Mouse (Mus musculus): Measurements from ENCODE around the gene Olfr1420. TPM values are rescaled to one million over a fixed set of nuclear protein-coding genes. Genes with fewer than 3 reads are reported as not detected.
A peak's percentile ranks its signal among the peaks of the same experiment; 100 is the strongest.
"Not testable (repeated sequence)": the region's sequence is repeated elsewhere in the genome, so short reads cannot be mapped to it uniquely, and the experiment has no call there.

The Olfr1420 gene
- not detected in 2 replicates for polyA plus RNA-seq (2015; fragmentation: Nextera tagmentation; extraction: Ambion mirVana)

- H3K36me3 ChIP-seq: no peaks in the 10 kb centered on the region
- no peak for ATAC-seq (ENCODE audit: low read depth)
Observed at GRCm38 (mm10) chr19:11886265-11886664, at the start of gene Olfr1420. Olfr1420 (plus strand) TSS chr19:11886565.

GRCm38 (mm10) chr19:11839119-11839518 is 47.2 kb upstream of the Olfr1420 start, which contains the start of gene Olfr1417:
Olfr1417 (minus strand) TSS chr19:11839219.
- 90% methylated on average over 4 of the region's 4 CpGs for WGBS
- Histone ChIP-seq H3K36me3 (no peaks in the 10 kb centered on the region), H3K4me3 (no peak within 1 kb of the TSS), H3K4me1 (replicated peaks) (no peaks in the 10 kb centered on the region), H3K27ac (replicated peaks) (no peak within 1 kb of the TSS), H3K27me3 (no peaks in the 10 kb centered on the region), H3K9ac (no peak within 1 kb of the TSS), H3K9me3 (no peaks in the 10 kb centered on the region), H3K4me2 (no peak within 1 kb of the TSS)
- no peak for ATAC-seq (ENCODE audit: low read depth)

More at GRCm38 (mm10) chr19:11886265-11886664, at the start of gene Olfr1420:
- 59% methylated on average over 1 of the region's 1 CpGs for WGBS
- H3K4me2 ChIP-seq: no peak within 1 kb of the TSS
- H3K9ac ChIP-seq: no peak within 1 kb of the TSS
- no peaks in the 10 kb centered on the region for H3K4me1 ChIP-seq (replicated peaks)
- H3K4me3 ChIP-seq: no peak within 1 kb of the TSS
- H3K27ac ChIP-seq (replicated peaks): no peak within 1 kb of the TSS
- no peaks in the 10 kb centered on the region for H3K9me3 ChIP-seq
- no peaks in the 10 kb centered on the region for H3K27me3 ChIP-seq

GRCm38 (mm10) chr19:11846333-11846732 is 40.0 kb upstream of the Olfr1420 start:
- no peaks in the 10 kb centered on the region for H3K27me3 ChIP-seq
- no peak for ATAC-seq (ENCODE audit: low read depth)
- no peak overlapping the region for H3K9ac ChIP-seq
- no peaks in the 10 kb centered on the region for H3K4me1 ChIP-seq (replicated peaks)
- 91% methylated on average over 4 of the region's 4 CpGs for WGBS
- no peak overlapping the region for H3K27ac ChIP-seq (replicated peaks)
- no peak overlapping the region for H3K4me2 ChIP-seq
- no peaks in the 10 kb centered on the region for H3K36me3 ChIP-seq
- H3K4me3 ChIP-seq: no peak overlapping the region
- no peaks in the 10 kb centered on the region for H3K9me3 ChIP-seq

- Histone ChIP-seq H3K27me3 (no peaks in the 10 kb centered on the region), H3K4me1 (replicated peaks) (no peaks in the 10 kb centered on the region), H3K9ac (no peak overlapping the region), H3K36me3 (no peaks in the 10 kb centered on the region), H3K4me2 (no peak overlapping the region), H3K4me3 (no peak overlapping the region), H3K9me3 (no peaks in the 10 kb centered on the region), H3K27ac (replicated peaks) (no peak overlapping the region)
- ATAC-seq (ENCODE audit: low read depth): no peak
- WGBS: 74% methylated on average over 4 of the region's 4 CpGs
Observed at GRCm38 (mm10) chr19:11852652-11853051, 33.7 kb upstream of the Olfr1420 start.

GRCm38 (mm10) chr19:11854821-11855220 is 31.5 kb upstream of the Olfr1420 start:
- Histone ChIP-seq H3K4me3 (no peak overlapping the region), H3K9ac (no peak overlapping the region), H3K36me3 (no peaks in the 10 kb centered on the region), H3K9me3 (no peaks in the 10 kb centered on the region), H3K4me1 (replicated peaks) (no peaks in the 10 kb centered on the region), H3K27me3 (no peaks in the 10 kb centered on the region), H3K4me2 (no peak overlapping the region), H3K27ac (replicated peaks) (no peak overlapping the region)
- WGBS: 88% methylated on average over 2 of the region's 2 CpGs
- no peak for ATAC-seq (ENCODE audit: low read depth)

GRCm38 (mm10) chr19:11856506-11856905 is 29.9 kb upstream of the Olfr1420 start:
- no peak overlapping the region for H3K4me3 ChIP-seq
- no peak for ATAC-seq (ENCODE audit: low read depth)
- no peaks in the 10 kb centered on the region for H3K27me3 ChIP-seq
- no peak overlapping the region for H3K27ac ChIP-seq (replicated peaks)
- WGBS: 84% methylated on average over 6 of the region's 6 CpGs
- H3K4me1 ChIP-seq (replicated peaks): no peaks in the 10 kb centered on the region
- no peaks in the 10 kb centered on the region for H3K9me3 ChIP-seq
- H3K9ac ChIP-seq: no peak overlapping the region
- H3K36me3 ChIP-seq: no peaks in the 10 kb centered on the region
- no peak overlapping the region for H3K4me2 ChIP-seq

GRCm38 (mm10) chr19:11860966-11861365 is 25.4 kb upstream of the Olfr1420 start, which contains the start of gene Olfr1418:
Olfr1418 (minus strand) TSS chr19:11861066.
- Histone ChIP-seq H3K9me3 (no peaks in the 10 kb centered on the region), H3K27me3 (no peaks in the 10 kb centered on the region), H3K4me2 (no peak within 1 kb of the TSS), H3K4me3 (no peak within 1 kb of the TSS), H3K9ac (no peak within 1 kb of the TSS), H3K27ac (replicated peaks) (no peak within 1 kb of the TSS), H3K36me3 (no peaks in the 10 kb centered on the region), H3K4me1 (replicated peaks) (no peaks in the 10 kb centered on the region)
- WGBS: 91% methylated on average over 1 of the region's 1 CpGs
- ATAC-seq (ENCODE audit: low read depth): no peak

- H3K4me1 ChIP-seq (replicated peaks): no peaks in the 10 kb centered on the region
- H3K27me3 ChIP-seq: no peaks in the 10 kb centered on the region
- H3K4me2 ChIP-seq: no peak overlapping the region
- no peak overlapping the region for H3K27ac ChIP-seq (replicated peaks)
- H3K9ac ChIP-seq: no peak overlapping the region
- 88% methylated on average over 2 of the region's 2 CpGs for WGBS
- H3K9me3 ChIP-seq: no peaks in the 10 kb centered on the region
- no peak for ATAC-seq (ENCODE audit: low read depth)
- H3K36me3 ChIP-seq: no peaks in the 10 kb centered on the region
- H3K4me3 ChIP-seq: no peak overlapping the region
Observed at GRCm38 (mm10) chr19:11867837-11868236, 18.5 kb upstream of the Olfr1420 start.

GRCm38 (mm10) chr19:11875006-11875405 is 11.4 kb upstream of the Olfr1420 start, which contains the start of gene Olfr1419:
Olfr1419 (minus strand) TSS chr19:11875106.
- Histone ChIP-seq H3K36me3 (no peaks in the 10 kb centered on the region), H3K4me1 (replicated peaks) (no peaks in the 10 kb centered on the region), H3K27me3 (no peaks in the 10 kb centered on the region), H3K4me2 (no peak within 1 kb of the TSS), H3K27ac (replicated peaks) (no peak within 1 kb of the TSS), H3K9ac (no peak within 1 kb of the TSS), H3K9me3 (no peaks in the 10 kb centered on the region), H3K4me3 (no peak within 1 kb of the TSS)
- WGBS: 52% methylated on average over 1 of the region's 1 CpGs
- ATAC-seq (ENCODE audit: low read depth): no peak

GRCm38 (mm10) chr19:11878404-11878803 is 8.0 kb upstream of the Olfr1420 start:
- H3K4me3 ChIP-seq; H3K4me2 ChIP-seq; H3K4me1 ChIP-seq (replicated peaks); H3K9me3 ChIP-seq; ATAC-seq (ENCODE audit: low read depth); H3K27me3 ChIP-seq; H3K36me3 ChIP-seq; H3K9ac ChIP-seq; H3K27ac ChIP-seq (replicated peaks): not testable (repeated sequence)
- 63% methylated on average over 22 of the region's 22 CpGs for WGBS

- H3K4me2 ChIP-seq: peak overlapping the region; percentile 84
- H3K9ac ChIP-seq: peak overlapping the region; percentile 87
- peaks cover 9% of the 10 kb centered on the region; the same call in 1 of the 2 replicates for H3K36me3 ChIP-seq
- no peak for ATAC-seq (ENCODE audit: low read depth)
- WGBS: 94% methylated on average over 5 of the region's 5 CpGs
- H3K27me3 ChIP-seq: no peaks in the 10 kb centered on the region
- H3K4me3 ChIP-seq: peak overlapping the region; percentile 93
- peaks cover 33% of the 10 kb centered on the region for H3K4me1 ChIP-seq (replicated peaks)
- no peaks in the 10 kb centered on the region for H3K9me3 ChIP-seq
- H3K27ac ChIP-seq (replicated peaks): peak overlapping the region; percentile 93; the same call in 1 of the 2 replicates
Observed at GRCm38 (mm10) chr19:11911021-11911420, 24.7 kb downstream of the Olfr1420 start.

GRCm38 (mm10) chr19:11911603-11912002 is 25.2 kb downstream of the Olfr1420 start:
- peak overlapping the region; percentile 93 for H3K4me3 ChIP-seq
- peak overlapping the region; percentile 84 for H3K4me2 ChIP-seq
- H3K9me3 ChIP-seq: no peaks in the 10 kb centered on the region
- peak overlapping the region; percentile 93 for H3K27ac ChIP-seq (replicated peaks)
- peak; percentile 58 for ATAC-seq (ENCODE audit: low read depth)
- WGBS: 4% methylated on average over 17 of the region's 17 CpGs
- H3K4me1 ChIP-seq (replicated peaks): peaks cover 38% of the 10 kb centered on the region
- H3K9ac ChIP-seq: peak overlapping the region; percentile 87
- peaks cover 12% of the 10 kb centered on the region; the same call in 1 of the 2 replicates for H3K36me3 ChIP-seq
- no peaks in the 10 kb centered on the region for H3K27me3 ChIP-seq

- H3K9ac ChIP-seq: peak within 1 kb of the TSS; percentile 87
- H3K36me3 ChIP-seq: peaks cover 12% of the 10 kb centered on the region; the same call in 1 of the 2 replicates
- H3K27me3 ChIP-seq: no peaks in the 10 kb centered on the region
- no peaks in the 10 kb centered on the region for H3K9me3 ChIP-seq
- H3K4me2 ChIP-seq: peak within 1 kb of the TSS; percentile 84
- under 1% methylated on average over 53 of the region's 53 CpGs for WGBS
- peak within 1 kb of the TSS; percentile 93 for H3K4me3 ChIP-seq
- ATAC-seq (ENCODE audit: low read depth): peak; percentile 97
- H3K27ac ChIP-seq (replicated peaks): peak within 1 kb of the TSS; percentile 93
- peaks cover 40% of the 10 kb centered on the region for H3K4me1 ChIP-seq (replicated peaks)
Observed at GRCm38 (mm10) chr19:11912037-11912532, 25.7 kb downstream of the Olfr1420 start, which contains the start of gene Patl1. Patl1 (plus strand) TSS chr19:11912399.

Data from neural tube, embryonic 13.5 days (tissue).